Mouse (Mus musculus): ENCODE results near the gene Ranbp9. TPM values are rescaled to one million over a fixed set of nuclear protein-coding genes. Genes with fewer than 3 reads are reported as not detected.

Gene Ranbp9
- polyA plus RNA-seq (2012; fragmentation: generic; extraction: Trizol): 10 to 100 TPM in 1 of 2 experiments, 1 to 10 TPM in 1; 1.5 to 13.8 TPM

DNA sequence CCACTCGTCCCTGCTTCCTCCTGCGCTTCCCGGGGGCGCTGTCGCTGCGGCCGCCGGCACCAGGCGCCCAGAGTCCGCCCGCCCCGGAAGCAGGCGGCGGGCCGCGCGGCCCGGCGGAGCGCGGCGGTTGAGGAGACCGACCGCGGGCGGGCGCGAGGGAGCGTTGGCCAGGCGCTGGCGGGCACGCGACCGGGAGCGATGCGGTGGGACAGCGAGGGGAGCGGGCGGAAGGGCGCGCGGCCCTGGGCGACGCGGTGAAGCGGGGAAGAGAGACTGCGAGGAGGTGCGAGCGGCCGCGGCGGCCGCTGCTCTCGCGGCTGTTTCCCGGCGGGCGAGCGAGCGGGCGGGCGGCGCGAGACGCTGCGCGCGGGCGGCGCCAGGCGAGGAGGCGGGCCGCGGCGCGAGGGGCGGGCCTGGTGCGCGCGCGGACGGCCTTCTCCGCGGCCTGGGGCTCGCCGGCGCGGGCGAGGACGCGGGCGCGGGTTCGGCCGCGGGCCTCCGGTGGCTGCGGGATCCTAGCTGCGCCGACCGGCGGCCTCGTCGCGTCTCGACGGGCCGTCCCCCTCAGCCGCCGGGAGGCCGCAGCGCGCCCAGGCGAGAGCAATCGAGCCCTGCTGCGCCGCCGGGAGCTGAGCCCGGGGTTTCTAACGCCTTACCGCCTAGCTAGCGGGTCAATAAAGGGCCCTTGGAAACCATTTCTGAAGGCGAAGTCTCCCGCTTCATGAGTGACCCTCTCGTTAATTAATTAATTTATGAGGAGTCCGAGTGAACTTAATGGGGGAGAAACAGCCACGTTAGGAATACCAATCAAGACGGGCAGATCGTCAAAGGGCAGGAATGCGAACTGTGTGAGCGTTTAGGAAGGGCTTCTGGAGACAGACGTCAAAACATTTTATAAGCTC is at the start of gene Ranbp9:
Gene Ranbp9 (minus strand): TSS at position 326 of the 902 bp plus-strand sequence.

DNA sequence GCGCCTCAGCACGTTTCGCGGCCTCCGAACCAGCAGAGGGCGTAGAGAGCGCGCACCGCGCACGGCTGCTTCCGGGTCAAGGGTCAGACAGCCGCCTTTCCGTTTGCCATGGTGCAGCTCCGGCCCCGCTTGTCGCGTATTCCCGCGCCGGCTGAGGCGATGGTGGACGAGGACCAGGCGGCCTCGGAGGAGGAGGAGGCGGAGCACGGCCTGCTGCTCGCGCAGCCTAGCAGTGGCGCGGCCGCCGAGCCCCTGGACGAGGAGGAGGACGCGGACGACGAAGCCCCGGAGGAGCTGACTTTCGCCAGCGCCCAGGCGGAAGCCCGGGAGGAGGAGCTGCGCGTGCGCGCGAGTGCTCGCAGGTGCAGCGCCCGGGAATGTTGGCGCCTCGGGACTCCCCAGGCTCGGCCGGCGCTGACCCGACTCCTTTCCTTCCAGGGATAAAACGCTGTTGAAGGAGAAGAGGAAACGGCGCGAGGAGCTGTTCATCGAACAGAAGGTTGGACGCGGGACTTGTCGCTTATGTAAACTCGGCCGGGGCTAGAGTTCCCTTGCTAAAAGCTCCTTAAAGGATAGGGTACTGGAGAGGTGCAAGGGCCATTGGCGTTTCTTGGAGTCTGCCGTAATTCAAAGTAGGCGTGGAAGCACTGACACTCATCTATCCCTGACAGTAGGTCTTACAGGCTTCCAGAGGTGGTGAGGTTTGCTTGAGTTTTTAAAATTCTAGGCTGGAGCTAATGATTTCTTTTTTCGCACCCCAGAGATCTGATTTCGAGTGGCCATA is 82.6 kb downstream of the Ranbp9 start, which contains the start of gene Nol7:
Gene Nol7 (plus strand): TSS at position 94 of the 784 bp plus-strand sequence.

DNA sequence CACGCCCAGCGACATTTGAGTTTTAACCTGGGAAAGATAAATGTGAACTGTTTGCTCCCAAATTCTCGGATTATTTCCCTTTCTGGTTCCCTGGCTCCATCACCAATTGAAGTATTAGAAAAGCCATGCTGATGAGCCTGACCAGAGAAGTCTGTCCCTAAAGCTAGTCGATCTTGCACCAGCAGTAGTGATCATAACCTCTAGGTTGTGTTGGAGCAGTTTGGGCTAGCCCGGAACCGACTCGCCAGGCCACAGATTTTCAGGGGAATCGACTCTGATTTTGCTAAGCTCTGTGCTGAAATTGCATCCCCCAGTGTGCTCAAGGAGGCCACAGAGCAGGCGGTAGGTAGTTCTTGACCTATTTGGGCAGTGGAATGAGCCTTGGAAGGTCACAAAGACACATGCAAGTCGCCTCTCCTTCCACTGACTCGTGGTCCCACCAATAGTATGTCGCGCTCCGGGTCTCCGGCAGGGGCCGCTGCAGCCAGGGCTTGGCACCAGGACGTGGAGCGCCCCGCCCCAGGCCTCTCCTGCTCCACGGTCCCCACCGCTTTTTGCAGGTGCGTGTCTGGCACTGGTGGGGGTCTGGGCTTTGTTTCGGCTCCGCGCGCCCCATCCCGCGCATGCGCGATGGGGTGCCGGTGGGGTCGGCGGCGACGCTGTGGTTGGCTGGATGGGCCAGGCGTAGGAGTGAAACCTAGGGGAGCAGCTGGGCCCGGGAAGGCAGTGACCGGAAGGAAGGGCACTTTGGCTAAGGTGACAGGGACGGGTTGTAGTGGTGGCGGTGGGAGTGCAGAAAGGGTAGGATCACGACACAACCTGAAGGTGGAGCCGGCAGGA is 115.9 kb downstream of the Ranbp9 start, which contains the start of gene Sirt5:
Gene Sirt5 (plus strand): TSS at position 512 of the 840 bp plus-strand sequence.

Other genes with a start within 250 kb of the Ranbp9 start
- 1 to 10 TPM; 1.9 to 2.1 TPM for gene Gfod1, start 177.1 kb downstream of the Ranbp9 start, polyA plus RNA-seq (2012; fragmentation: generic; extraction: Trizol)
- gene Sirt5, start 115.8 kb downstream of the Ranbp9 start, polyA plus RNA-seq (2012; fragmentation: generic; extraction: Trizol): 10 to 100 TPM in 1 of 2 experiments, 1 to 10 TPM in 1; 3.3 to 13.1 TPM
- 10 to 100 TPM; 11.7 to 78.8 TPM for gene Nol7, start 82.9 kb downstream of the Ranbp9 start, polyA plus RNA-seq (2012; fragmentation: generic; extraction: Trizol)
- gene Mcur1, start 78.9 kb upstream of the Ranbp9 start, polyA plus RNA-seq (2012; fragmentation: generic; extraction: Trizol): 1 to 10 TPM; 1.0 to 4.5 TPM
- gene Rnf182, start 134.4 kb upstream of the Ranbp9 start, polyA plus RNA-seq (2012; fragmentation: generic; extraction: Trizol): 1 to 10 TPM in 1 of 2 experiments, under 1 TPM in 1; 0.26 to 1.8 TPM